Mouse (Mus musculus): ENCODE data around the gene Zbtb38.

The Zbtb38 gene

GRCm38 (mm10) chr9:96758749-96759597 is 6.3 kb upstream of the Zbtb38 start:
- peak; percentile 30 to 54 for DNase-seq (ENCODE audit: low spot score in 2 of 2)

DNA sequence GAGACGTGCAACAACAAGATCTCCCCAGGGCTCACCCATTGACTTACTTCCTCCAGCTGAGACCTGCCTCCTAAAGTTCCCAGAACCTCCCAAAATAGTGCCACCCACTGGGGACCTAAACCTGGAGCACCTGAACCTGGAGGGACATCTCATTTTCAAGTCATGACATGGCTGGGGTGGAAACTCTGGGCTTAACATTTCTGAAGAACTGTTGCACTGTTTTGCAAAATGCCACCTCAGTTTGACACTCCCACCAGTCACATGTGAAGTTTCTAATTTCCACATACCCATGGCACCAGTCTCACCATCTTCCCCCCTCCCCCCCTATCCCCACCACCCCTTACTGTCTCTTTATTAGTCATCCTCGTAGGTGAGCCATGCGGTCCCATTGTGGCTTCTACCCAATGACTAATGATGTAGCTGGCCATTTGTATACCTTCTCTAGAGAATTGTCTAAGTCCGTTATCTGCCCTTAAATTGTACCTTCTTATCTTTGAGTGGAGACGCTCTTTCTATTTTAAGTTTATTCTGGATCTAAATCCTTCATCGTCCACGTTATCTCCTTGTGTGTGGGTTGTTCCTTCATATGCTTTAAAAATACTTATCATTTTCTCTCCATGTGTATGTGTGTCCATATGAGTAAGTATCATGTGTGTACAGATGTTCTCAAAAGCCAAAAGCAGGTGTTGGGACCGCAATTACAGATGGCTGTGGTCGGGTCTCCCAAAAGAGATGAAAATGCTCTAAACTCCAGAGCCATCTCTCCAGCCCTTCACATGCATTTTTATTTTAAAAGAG is 4.2 kb upstream of the Zbtb38 start:
- no peak for DNase-seq (ENCODE audit: low spot score in 2 of 2)

DNA sequence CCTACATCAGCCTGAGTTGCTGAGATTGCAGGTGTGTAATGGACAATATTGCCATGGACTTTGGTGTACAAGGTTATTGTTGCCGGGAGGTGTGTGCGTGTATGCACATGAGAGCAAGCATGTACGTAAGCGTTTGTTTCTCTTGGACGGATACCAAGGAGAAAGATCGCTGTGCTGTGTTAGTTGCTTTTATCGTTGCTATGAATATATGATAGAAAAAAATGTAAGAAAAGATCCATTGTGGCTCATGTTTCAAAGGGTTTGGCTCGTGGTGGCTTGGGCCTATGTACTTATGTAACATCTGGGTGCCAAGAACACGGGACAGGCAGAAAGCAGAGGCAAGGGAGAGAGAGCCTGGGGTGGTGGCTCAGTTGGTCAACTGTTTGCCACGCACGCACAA is 3.1 kb upstream of the Zbtb38 start:
- DNase-seq (ENCODE audit: low spot score in 2 of 2) = no peak

- no peak for DNase-seq (ENCODE audit: low spot score in 2 of 2)
Measured at GRCm38 (mm10) chr9:96754625-96754969, 2.0 kb upstream of the Zbtb38 start.

DNA sequence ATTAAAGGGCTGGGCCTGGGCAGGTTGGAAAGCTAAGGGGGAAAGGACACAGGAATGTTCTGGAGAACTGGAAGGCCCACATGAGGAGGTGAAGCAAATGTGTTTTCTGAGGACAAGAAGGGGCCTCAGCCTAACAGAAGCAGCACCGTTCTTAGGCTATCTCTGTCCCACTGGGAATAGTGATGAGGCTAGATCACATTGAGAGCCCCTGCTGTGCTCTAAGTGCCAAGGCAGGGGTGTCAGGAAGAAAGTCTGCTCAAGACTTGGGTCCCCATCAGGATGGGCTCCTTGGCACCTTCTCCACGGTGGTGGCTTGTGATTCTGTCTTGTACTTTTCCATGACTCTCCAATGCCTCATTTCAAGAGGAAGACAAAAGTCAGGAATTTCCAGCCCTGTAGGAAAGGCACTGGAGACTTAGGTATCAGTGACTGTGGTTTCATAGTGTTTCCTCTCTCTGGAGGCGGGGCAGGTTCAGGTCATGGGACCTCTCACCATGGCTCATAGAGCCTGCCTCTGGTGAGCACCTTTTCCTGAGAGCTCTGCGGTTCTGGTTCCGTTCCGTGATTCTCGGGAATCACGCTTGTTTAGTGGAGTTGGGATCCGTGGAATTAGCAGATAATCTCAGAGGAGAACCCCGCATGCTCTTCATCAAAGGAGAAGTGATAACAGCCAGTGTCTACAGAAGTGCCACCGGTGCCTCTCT is 1.4 kb upstream of the Zbtb38 start:
- DNase-seq (ENCODE audit: low spot score in 2 of 2) = no peak

DNA sequence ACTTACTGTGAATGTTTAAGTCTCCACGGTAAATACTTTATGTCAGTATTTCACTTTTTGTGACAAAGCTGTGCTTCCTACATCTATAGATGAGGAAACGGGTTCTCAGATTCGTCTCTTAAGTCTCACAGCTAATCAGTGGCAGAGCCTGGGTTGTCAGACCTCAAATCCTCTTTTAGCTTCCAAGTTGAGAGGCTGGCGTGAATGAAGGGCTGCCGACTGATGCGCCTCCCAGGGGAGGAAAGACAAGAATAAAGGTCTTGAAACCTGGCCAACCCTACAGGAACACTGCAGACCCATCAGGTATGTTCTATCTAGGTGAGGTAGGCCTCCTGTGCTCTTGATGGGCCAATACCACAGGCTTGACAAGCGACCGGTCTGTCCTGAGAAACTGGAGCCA is 761 bp upstream of the Zbtb38 start:
- no peak for DNase-seq (ENCODE audit: low spot score in 2 of 2)

DNA sequence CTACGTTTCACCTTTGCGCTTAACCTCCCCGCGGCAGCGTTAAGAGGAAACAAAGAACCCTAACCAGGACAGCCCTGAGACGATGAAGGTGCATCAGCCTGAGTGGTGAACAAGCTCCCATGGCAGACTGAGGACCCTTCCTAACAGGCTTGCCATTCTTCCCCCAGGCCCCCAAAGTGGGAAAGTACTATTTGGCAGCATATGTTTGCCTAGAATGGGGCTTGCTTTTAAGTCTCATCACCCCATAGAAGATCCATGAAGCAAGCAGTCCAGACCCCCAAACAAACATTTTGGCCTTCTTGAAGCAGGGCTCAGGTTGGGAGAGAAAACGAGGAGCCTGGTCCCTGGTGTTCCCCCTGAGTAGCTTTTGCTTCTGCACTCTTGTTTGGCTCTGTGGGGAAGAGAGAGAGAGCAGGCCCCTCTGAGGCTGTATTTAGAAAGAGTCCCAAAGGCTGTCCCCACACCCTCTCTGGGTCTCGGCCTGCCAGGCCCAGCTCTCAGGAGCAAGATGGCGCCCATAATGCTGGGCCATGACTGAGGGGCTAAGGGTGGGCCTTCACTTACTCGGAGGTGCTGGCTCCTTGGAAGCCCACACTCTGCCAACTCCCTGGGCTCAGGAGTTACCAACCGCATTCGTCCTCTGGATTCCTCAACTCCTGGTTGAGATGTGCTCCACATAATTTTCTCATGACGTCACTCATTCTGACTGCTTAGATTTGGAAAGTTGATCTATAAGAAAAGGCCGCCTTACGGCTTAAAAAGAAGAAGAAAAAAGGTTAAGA is 619 bp downstream of the Zbtb38 start:
- DNase-seq (ENCODE audit: low spot score in 2 of 2) = no peak

- DNase-seq (ENCODE audit: low spot score in 2 of 2) = no peak
Measured at GRCm38 (mm10) chr9:96750636-96751035, 2.0 kb downstream of the Zbtb38 start.

GRCm38 (mm10) chr9:96746527-96746926 is 6.1 kb downstream of the Zbtb38 start:
- no peak for DNase-seq (ENCODE audit: low spot score in 2 of 2)

DNA sequence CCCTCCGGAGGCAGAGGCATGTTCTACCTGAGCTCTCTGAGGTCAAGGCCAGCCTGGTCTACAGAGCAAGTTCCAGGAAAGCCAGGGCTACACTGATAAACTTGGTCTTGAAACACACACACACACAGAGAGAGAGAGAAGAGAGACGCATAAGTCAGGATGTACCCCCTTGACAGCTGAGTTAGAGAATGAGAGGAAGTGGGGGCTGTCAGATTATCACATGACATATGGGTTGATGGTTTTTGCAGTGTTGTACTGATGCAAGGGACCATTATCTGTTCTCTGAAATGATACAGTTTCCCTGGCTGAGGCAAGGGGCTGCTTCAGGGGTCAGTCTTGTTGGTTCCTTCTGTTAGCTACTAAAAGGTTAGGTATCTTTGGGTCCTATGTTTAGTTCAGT is 7.7 kb downstream of the Zbtb38 start:
- no peak for DNase-seq (ENCODE audit: low spot score in 2 of 2)

- no peak for DNase-seq (ENCODE audit: low spot score in 2 of 2)
Measured at GRCm38 (mm10) chr9:96741365-96742085, 11.1 kb downstream of the Zbtb38 start.

GRCm38 (mm10) chr9:96740712-96741364 is 11.8 kb downstream of the Zbtb38 start:
- no peak for DNase-seq (ENCODE audit: low spot score in 2 of 2)

DNA sequence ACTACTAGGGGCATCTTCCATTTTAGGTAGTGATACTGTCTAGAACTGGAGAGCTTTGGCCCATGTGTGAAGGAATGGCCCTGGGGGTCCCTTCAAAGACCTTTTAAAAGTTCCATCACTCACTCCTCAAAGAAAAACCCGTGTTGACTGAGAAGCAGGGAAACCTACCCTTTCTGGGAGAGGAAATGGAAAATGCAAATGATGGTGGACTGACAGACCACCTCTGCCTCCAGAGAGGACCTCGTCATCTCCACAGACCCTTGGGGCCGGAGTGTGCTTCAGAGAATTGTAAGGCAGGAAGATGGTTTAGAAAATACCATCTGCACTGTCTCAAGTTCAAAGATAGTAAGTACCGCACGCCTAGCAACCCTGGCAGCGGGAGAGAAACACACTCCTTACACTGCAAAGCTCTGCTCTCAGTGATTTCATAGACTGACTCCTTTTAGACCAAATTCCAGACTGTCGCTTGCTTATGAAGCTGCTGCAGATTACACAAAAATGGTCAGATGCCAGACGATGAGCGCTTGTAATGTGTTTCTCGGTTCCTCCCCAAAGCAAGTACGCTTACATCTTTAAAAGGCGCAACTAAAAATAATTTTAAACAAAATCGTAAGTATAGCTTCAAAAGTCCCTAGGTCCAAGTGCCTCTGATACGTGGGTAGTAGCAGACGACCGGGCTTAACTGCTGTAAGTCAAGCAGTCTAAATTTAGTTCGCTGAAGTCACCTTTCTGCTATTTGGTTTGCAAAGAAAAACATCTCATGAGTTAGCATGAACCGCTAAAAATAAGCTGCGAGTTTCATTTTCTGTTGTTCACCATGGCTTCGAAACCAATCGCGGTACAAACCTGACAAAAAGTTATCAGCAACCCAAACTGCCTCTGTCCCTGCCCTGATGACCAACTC is 12.6 kb downstream of the Zbtb38 start:
- DNase-seq (ENCODE audit: low spot score in 2 of 2) = peak in 1 of 2 experiments; percentile 45

DNA sequence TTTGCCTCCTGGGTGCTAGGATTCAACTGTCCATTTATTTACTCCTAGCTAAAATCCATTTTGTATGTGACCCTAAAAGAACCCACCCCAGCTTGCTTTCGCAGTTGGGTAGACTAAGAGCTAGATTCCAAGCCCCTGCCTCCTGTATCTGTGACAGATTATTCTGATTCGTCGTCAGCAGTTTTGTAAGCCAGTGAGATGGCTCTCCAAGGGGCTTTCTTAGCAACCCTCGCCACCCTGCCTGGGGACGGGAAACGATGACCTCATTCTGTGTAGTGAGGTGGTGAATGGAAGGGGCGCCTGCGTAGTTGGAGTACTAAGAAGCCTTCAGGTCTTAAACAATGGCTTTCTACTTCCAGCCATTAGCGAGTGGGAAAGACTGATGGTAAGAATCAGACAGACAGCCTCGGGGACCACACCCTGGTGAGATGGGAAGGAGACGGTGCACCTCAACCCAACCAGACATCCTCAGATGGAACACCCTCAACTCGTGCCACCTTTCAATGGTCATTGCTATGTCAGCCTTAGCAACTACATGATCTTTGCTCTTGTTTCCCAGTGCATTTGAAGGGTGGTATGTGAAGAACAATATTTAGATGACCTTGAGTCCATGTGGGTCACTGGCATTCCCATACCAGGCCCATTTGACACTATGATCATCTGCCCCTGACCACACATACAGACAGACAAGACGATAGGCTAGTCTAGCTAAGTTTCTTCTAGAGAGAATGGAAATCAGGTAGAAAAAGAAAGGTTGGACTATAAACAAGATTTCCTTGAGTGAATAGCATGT is 13.9 kb downstream of the Zbtb38 start:
- DNase-seq (ENCODE audit: low spot score in 2 of 2) = no peak

- no peak for DNase-seq (ENCODE audit: low spot score in 2 of 2)
Measured at GRCm38 (mm10) chr9:96735946-96736345, 16.7 kb downstream of the Zbtb38 start.

GRCm38 (mm10) chr9:96733425-96733717 is 19.3 kb downstream of the Zbtb38 start:
- no peak for DNase-seq (ENCODE audit: low spot score in 2 of 2)

GRCm38 (mm10) chr9:96732644-96733424 is 19.8 kb downstream of the Zbtb38 start:
- DNase-seq (ENCODE audit: low spot score in 2 of 2) = no peak

GRCm38 (mm10) chr9:96731961-96732511 is 20.6 kb downstream of the Zbtb38 start:
- no peak for DNase-seq (ENCODE audit: low spot score in 2 of 2)

All from urinary bladder, adult 18-20 months (tissue).